Mouse (Mus musculus) frontal cortex, adult 2 months (tissue): ENCODE measurements at regions not wholly inside any gene's neighbourhood (a gene's known extent, or its start where the extent isn't known, plus 50 kb on each side); places are given as distances from the start of the nearest gene placed in this dataset.
"Not testable (repeated sequence)": the region's sequence is repeated elsewhere in the genome, so short reads cannot be mapped to it uniquely, and the experiment has no call there.

Experiments used
- DNase-seq, 2 experiments: peaks; one replicate each; pipeline ENCODE4 v3.0.0; 2022; ENCODE audit warnings: low spot score in 1 of 2; ENCODE audit errors: extremely low spot score in 1 of 2

DNA sequence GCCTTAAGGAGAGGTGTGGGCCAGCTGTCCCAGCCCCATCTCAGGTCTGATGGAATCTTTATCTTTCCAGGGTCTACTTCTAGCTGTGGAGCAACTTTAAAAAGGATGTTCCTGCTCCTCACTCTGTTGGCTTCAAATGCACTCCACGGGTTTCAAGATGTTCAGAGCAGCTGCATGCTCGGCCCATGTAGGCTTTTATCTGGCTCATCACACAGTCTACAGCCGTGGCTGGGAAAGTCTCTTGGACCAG, 61.2 kb upstream of the Cpm start:
- no peak for DNase-seq

DNA sequence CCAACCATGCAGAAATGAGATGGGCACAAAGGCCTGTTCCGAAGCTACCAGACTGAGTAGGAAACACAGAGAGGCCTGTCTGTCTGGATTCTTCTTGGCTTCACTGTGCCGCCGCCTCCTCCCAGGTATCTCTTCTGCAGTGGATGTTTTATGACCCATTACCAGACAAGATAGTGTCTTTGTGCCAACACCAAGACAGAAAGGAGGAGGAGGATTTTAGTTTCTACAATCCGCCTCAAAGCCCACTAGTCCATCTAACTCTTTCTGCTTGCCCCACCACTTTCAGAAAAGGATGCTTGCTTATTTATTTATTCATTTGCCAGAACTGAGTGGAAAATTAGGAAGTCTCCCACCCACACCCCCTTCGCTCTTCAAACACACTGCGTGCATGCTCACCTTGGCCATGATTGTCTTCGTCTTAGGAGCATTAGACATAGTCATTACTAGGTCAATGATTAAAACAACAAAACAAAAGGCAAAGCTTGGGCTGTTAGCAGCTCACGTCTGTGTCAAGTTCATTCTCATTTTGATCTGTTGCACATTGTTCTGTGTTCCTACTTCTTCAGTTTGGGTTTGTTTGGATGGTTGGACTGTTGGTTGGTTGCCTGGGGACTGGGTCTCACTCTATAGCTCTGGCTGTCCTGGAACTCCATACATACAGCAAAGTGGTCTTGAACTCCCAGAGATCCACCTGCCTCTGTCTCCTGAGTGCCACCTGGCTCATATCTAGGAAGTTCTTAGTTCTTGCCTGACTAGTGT, 61.7 kb upstream of the Cpm start:
- DNase-seq = no peak

DNA sequence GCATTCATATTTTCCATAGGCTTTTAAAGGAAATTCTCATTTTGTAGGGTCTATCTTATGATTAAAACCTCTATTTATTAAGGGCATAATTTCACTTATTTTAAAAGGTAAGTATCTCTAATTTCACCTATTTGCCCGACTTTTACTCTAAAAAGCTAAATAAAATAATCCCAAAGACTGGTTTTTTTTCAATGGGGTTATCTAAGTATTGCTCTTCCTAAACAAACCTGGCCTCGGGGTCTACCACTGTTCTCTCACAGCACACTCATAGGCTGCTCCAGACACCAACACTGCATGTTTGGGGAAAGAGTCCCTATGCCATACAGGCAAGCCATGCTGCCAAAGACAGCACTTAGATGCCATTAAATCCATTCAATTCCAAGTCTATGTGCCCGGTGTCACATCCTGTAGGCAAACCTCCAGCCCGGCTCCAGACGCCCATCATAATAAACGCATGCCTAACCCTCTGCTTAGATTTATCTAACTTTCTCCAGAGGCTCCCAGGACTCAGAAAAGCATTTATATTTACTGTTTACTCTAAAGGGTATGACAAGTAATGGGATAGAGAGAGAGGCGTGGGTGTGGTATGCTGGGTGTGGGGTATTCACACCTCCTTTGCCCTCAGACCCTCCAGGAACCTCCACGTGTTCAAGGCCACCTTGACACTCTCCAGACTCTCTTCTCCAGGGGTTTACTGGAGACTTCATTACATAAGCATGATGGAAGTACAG, 62.5 kb upstream of the Cpm start:
- no peak for DNase-seq

DNA sequence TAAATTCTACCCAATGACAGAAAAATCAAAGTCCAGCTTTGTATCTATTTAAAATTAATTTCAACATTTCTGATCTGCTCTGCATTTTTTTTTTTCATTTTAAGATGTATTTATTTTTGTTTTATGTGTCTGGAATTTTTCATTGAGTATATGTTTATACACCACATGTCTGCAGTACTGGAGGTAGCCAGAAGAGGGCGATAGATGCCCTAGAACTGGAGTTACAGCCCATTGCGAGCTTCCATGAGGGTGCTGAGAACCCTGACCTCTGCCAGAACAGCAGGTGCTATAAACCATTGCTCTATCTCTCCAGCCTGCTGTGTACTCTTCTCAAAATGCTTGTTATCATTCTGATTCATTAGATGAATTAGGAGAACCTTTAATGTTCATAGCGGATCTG, 63.1 kb upstream of the Cpm start:
- DNase-seq = no peak

DNA sequence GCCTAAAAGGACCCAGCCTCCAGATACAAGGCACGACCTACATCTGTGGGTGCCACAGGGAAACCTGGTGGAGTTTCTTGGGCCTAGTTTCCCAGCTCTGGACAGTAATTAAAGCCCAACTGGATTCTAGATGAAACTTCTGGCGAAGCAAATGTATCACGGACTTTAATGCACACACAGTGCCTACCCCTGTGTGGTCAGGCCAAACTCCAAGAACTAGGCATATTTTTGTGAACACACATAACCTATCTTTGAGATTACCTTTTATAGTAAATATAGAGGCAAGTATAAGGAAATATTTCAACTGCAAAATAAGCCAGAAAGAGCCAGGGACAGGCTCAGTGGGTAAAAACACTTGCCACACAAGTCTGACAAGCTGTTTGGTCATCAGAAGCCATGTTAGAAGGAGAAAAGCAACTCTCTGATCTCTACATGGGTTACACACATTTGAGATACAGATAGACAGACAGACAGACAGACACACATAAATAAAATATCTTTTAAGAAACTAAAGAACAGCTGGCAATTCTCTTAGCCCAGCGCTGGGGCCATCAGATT, 63.7 kb upstream of the Cpm start:
- DNase-seq = no peak

DNA sequence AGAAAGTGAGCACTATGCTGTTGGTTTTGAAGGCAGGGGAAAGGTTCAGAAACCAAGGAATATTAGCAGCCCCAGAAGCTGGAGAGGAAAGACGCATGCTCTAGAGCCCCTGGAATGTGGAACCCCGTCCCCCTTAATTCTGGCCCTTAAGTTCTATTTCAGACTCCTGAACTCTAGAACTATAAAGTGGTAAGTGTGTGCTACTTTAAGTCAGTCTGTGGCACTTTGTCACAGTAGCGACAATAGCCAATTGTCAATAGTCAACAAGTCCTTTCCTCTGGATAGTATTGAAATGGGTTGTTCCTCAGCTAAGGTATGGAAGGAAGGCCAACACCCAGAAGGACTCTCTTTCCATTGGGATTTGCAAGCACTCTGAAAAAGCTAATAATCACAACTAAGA, 64.2 kb upstream of the Cpm start:
- DNase-seq = no peak

DNA sequence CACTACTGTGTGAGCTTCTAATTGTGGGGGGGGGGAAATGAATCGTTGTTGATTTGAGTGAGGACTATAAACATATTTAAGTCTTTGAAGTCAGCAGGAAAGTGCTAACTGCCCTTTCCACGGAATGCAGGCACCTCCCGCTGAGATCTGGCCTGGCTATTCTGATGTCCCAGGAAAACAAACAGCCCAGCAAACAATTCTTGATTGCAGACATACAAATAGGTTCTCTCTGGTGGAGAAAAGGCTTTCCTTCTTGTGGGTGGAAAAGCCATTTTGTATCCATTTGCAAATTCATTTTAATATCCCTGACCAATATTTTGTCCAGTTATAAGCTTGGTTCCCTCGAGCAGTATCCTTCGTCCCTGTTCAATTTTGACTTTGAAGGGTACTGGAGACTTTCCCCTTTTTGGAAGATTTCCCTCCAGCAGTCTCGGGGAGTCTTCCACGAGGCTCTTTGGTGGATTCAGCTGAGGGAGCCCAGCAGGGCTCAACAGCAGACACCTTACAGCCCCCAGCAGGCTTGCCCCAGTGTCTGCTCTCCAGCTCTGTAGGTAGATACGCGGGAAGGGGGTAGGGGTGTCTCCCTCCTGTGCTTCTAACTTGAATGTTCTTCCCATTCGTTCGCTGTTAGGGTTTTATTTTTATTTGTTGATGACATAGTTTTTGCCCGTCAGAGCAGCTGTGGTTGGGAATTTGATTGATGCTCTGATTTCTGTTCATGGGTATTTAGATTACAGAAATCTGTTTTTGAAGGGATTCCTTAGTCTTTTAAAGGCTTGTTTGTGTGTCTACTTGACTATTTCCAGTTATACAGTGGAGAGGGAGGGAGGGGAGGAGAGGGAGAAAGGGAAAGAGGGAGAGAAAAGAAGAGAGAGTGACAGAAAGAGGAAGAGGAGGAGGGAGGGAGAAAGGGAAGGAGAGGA, 64.9 kb upstream of the Cpm start:
- no peak for DNase-seq

DNA sequence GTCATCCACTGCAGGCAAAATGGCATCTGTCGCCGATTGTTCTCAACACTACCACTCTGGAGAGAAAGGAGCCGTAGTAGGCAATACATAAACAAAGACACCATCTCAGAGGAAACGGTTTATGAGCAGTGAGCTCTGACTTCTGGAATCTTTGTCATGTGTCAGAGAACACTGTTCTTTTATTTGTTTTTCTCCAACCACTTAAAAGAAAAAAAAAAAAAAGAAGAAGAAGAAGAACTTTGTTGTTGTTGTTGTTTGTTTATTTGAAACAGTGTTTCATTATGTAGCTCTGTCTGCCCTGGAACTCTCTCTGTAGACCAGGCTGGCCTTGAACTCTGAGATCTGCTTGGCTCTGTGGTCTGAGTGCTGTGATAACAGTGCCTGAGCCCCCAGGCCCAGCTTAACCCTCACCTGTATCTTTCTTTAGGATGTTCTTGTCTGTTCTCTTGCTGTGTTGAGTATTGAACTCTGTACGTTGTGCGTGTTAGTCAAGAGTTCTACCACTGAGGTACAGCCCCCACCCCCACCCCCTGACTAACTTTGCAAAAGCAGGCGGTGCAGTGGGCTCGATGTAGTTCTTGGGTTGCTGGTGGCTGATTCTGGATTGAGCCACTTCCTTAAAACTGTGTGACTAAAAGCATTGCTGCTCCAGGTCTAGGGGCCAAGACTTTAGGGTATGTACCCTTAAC, 65.7 kb upstream of the Cpm start:
- no peak for DNase-seq

DNA sequence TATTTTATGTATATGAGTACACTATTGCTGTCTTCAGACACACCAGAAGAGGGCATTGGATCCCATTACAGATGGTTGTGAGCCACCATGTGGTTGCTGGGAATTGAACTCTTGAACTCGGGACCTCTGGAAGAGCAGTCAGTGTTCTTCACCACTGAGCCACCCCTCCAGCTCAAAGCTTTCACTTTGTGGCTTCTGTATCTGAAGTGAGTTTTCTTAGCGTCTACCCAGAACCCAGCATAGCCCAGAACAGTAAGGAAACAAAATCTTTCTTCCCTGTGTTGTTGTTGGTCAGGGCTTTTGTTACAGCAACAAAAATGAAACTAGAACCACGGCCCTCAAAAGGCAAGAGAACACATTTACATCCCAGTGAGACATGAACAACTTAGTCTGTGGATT, 66.5 kb upstream of the Cpm start:
- DNase-seq = not testable (repeated sequence)

DNA sequence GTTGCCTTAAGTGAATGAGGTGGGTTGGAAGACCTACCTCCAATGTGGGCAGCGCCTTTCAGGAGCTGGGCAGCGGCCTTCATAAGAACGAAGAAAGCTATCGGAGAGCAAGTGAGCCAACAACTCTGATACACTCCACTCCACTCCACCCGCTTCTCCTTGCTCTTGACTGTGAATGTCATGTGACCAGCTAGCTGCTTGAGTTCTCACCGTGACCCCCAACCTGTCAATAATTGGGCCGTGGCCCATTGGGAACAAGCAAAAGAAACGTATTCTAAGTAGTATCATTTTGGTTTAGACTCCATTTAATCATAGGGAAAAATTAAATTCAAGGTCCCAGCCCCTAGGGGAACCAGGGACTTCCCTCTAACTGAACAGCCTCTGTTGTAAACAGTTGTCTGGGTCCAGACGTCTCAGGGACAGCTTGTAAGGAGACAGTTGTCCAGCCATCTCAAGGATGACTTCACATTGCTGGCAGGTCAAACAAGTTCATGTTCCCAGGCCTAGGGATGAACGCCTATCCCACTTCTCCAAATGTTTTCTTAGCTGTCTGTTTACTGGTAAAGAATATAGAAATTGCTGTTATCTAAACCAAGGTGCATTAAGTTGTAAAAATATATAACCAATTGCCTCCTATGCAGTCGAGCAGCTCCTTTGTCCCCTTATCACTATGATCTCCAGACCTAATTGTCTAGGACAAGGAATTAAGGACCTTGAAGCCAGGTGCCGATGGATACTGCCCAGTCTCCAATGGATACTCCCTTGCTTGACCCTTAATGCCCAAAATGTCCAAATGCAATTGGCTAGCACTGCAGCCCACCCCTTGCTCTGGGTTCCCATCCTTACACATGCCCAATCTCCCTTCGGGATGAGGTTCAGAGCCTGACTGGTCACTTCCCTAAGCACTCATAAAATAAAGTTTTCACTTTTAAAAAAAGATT, 67.1 kb upstream of the Cpm start:
- DNase-seq = no peak

DNA sequence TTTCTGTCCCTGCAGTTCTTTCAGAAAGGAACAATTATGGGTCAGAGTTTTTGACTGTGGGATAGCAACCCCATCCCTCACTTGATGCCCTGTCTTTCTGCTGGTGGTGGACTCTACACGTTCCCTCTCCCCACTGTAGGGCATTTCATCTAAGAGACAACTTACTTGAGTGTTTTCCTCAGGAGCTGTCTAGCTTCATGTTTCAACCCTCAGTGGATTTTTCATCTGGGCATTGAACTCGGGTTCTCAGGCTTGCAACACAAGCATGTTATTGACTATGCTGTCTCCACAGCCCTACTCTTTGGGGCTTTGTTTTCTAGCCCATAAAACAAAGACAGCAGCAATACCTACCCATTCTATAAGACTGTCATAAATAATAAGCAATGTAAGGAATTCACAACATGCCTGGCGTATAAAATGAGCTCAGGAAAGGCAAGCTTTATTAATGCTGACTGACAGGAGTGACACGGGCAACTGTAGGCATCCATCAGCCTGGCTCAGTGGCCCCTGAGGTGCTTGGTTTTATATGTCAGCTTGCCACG, 68.0 kb upstream of the Cpm start:
- no peak for DNase-seq

DNA sequence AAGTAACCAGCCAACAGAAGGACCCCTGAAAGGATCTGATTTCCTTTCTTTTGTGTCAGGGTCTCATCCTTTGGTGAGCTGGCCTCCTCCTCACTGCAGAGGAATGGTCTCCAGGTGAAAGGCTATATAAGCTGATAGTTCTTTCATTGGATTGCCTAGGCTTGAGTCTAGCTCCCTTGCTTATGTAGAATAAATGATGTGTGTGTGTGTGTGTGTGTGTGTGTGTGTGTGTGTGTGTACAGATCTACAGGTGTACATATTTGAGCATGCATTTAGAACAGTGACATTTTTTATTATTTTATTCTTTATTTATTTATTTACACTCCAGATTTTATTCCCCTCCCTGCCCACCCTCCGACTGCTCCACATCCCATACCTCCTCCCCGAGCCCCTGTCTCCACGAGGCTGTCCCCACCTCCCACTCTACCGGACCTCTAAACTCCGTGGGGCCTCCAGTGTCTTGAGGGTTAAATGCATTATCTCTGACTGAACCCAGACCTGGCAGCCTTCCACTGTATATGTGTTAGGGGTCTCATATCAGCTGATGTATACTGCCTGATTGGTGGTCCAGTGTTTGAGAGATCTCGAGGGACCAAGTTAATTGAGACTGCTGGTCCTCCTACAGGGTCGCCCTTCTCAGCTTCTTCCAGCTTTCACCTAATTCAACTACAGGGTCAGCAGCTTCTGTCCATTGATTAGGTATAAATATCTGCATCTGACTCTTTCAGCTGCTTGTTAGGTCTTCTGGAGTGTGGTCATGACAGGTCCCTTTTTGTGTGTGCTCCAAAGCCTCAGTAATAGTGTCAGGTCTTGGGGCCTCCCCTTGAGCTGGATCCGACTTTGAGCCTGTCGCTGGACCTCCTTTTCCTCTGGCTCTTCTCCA, 68.7 kb upstream of the Cpm start:
- no peak for DNase-seq

DNA sequence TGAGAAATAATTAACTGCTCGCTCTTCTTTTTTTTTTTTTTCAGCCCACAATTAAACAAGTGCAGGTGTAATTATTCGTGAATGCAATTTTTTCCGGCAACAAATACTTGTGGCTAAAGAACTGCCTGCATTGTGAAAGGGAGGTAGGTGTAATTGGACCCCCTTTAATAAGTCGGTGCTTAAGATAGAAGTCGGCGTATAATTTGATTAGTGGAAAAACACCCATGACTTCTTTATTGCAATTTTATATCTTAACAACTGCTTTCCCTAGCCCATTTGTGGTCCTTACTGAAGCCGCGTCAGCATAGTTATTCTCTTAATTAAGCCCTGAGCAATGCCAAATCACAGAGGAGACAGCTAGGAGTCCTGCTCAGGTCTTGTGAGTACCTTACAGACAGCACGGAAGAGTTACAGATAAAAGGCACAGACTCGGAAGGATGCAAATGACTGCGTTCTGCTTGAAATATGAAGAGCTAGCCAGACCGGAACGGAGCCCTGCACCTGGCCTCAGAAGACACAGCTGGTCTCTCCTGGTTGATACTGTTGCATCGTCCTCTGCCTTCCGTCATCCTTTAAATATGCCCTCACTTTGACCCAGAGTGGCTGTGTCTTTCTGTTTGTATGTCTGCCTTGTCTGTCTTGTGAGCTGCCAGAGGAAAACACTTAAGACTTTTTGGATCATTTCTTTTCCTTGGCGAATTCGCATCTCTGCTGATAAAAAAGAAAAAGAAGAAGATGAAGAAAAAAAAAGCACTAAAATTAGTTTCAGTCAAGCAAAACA, 69.5 kb upstream of the Cpm start:
- DNase-seq = no peak

DNA sequence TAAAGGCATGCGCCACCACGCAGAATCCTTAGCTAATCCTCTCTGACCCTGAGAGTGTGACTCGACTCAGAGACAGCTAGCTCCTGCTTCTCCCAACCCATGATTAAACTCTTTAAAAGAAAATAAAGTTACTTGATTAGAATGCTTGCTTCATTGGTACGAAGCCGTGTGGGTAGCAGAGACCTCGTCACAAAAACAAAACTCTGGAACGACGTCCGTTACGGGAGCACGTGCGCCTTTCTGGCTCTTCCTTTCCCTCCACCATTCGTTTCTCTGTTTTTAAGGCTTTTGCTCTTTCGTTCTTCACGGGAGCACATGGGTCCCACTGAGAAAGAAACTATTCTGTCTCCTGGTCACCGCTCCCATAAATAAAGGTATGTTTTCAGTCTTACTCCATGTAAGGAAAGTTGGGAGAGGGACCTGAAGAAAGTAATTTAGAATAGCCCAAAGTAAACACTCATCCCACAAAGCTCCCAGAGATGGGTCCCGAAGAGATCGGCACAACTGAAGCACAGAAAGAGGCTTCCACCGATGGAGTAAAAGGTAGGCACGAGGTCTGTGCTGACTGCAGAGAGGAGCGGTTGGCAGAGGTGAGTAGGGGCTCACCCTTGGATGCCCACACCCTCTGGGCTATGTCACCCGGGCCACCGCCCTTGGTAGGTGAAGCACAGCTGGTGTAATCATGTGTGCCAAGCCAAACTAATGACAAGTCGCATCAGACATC, 70.2 kb upstream of the Cpm start:
- DNase-seq = no peak

DNA sequence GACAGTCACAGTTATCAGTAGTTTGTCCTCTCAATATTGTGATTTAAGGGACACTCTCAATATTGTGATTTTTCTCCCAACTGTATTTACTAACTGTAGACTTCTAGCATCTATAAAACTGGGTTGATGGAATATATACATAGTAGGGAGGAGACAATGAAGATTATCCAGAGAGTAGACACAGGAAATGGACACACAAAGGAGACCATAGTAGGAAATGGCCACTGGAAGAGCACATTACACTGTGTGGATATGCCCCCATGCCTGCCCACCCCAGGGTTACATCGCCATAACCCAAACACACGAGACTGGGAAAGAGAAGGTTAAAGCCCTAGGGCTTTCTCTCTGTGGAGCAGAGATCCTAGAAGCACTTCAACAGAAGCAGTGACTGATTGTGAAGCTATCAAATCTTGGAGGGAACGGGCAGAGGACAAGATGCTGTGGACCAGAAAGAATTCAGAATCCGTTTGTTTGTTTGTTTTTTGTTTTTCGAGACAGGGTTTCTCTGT, 71.0 kb upstream of the Cpm start:
- no peak for DNase-seq

DNA sequence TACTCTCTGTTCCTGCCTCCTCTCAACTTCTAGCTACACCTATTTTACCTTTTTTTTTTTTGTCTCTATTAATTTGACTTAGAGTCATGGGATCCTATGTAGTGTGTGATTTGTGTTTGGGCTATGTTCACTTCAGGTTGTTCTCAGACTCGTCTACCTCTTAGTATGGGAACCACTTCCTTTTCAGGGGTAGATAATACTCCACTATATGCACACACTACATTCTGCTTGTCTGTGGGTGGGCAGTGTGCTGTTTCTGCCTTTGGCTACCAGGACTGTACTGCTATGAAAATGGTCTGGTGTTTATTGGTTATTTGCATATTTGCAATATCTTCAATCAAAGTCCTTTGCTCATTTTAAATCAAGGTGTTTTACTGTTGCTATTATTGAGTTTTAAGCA, 71.6 kb upstream of the Cpm start:
- no peak for DNase-seq
